Mouse (Mus musculus): ENCODE results near the gene Ydjc. TPM values are rescaled to one million over a fixed set of nuclear protein-coding genes. Genes with fewer than 3 reads are reported as not detected.

Ydjc gene
- polyA plus RNA-seq, 1 experiment from 2014 or later, result 33.5 TPM

DNA sequence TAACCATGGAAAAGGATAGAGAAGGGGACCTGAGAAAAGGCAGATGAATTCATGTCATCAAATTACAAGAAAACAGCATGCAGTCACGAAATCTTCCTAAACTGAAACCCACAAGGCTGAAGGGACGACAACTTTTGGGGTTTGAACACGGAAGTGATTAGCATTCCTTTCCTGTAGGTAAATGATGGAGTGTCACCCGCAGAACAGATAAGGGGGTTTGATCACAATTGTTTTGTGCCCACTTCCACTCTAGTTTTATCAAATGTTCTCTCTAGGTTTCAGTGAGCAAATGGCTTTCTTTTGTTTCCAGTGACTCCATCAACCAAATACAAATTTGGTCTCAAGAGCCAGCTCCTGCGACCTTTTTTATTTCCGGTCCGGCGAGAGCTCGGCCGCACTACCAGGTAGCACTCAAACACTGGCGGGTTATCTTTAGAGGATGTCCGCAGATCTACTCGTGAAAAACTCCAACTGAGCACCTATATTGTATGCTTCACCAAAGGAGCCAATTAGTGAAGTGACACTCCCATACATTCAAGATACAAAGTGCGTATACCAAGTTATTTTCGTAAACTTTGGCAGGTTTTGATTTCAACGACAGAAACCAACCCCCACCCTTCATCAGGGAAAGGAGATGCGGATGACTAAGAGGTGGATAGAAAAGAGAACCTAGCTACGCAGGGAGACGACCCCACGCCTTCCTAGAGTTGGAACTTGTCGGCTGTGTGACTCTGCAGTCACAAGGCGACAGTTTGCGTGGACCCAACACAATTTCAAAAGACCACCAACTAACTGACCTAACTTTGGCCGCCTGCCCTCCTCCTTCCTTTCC is 55.9 kb downstream of the Ydjc start:
- no peaks in the 10 kb centered on the region for H3K27me3 ChIP-seq (replicated peaks; ENCODE audit: control insufficient read depth, insufficient read depth, low read length)
- H3K9me3 ChIP-seq (ENCODE audit: control insufficient read depth, low read length), result no peaks in the 10 kb centered on the region
- peaks cover 10% of the 10 kb centered on the region; the same call in 1 of the 2 replicates for H3K36me3 ChIP-seq (ENCODE audit: control insufficient read depth, insufficient read depth, low read length)
- 2% methylated on average over 24 of the region's 24 CpGs for WGBS
- ATAC-seq (replicated peaks; ENCODE audit: low FRiP score), result no peak
- H3K27ac ChIP-seq (ENCODE audit: low read depth, low read length), result peak overlapping the region; percentile 79
- peak overlapping the region; percentile 97 for H3K9ac ChIP-seq (ENCODE audit: low read depth, low read length)
- H3K4me2 ChIP-seq, result peak overlapping the region; percentile 80
- peaks cover 11% of the 10 kb centered on the region for H3K4me1 ChIP-seq (replicated peaks; ENCODE audit: control insufficient read depth, insufficient read depth, low read length)
- peak overlapping the region; percentile 95 for H3K4me3 ChIP-seq (ENCODE audit: low read depth, low read length)
- DNase-seq (ENCODE audit: low spot score), result no peak

DNA sequence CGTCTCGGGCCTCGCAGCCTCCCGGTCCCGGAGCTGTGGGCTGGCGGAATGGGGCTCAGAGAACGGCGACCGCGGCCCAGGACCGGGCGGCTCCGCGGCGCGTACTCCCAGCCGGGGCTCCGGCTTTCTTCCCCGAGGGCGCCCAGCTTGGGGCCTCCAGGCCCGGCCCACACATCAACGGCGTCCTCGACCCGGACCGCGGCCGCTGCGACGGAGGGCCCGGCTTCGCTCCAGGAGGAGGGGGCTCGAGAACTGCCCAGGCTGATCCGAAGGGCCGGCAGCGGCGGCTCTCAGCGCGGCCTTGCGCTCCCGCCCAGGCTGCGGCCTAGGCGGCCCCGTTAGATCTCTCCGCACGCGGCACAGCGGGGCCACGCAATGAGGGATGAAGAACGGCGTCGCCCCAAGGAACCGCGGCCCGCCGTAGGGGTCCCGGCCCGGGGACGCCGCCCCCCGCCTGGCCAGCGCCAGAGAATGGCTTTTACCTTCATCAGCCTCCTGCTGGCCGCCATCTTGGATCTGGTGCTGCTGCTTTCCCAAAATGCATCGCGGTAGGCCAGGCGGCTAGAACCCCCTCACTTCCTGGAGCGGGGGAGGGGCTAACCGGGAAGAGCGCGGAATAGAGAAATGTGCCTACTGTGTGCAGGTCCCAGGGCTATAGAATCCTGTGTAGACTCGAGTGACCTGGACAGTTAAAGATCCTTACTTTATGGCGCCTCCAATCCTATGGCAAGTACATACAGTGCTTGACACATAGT is 56.7 kb downstream of the Ydjc start:
- peaks cover 11% of the 10 kb centered on the region for H3K4me1 ChIP-seq (replicated peaks; ENCODE audit: control insufficient read depth, insufficient read depth, low read length)
- WGBS, result under 1% methylated on average over 72 of the region's 72 CpGs
- peak overlapping the region; percentile 95 for H3K4me3 ChIP-seq (ENCODE audit: low read depth, low read length)
- peak overlapping the region; percentile 97 for H3K9ac ChIP-seq (ENCODE audit: low read depth, low read length)
- H3K9me3 ChIP-seq (ENCODE audit: control insufficient read depth, low read length), result no peaks in the 10 kb centered on the region
- DNase-seq (ENCODE audit: low spot score) (peak; percentile 85), ATAC-seq (replicated peaks; ENCODE audit: low FRiP score) (peak; percentile 87)
- peaks cover 8% of the 10 kb centered on the region; the same call in 1 of the 2 replicates for H3K36me3 ChIP-seq (ENCODE audit: control insufficient read depth, insufficient read depth, low read length)
- peak overlapping the region; percentile 79 for H3K27ac ChIP-seq (ENCODE audit: low read depth, low read length)
- peaks cover 3% of the 10 kb centered on the region for H3K27me3 ChIP-seq (replicated peaks; ENCODE audit: control insufficient read depth, insufficient read depth, low read length)
- peak overlapping the region; percentile 80 for H3K4me2 ChIP-seq

DNA sequence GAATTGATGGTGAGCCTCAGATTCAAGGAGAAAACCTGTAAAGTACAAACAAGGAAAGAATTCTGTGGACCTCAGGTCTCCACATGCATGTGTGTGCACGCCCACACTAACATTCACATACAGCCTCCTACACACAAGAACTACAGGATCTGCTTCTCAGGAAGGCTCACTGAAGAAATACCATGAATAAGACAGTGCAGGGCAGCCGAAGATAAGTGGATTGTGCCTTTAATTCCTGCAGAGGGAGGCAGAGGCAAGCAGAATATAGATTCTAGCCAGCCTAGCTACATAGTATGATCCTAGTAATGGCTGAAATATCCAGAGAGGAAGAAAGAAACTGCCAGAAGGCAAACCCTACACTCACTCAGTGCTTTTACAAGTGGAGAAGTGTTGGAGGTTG is 57.6 kb downstream of the Ydjc start:
- peaks cover 8% of the 10 kb centered on the region; the same call in 1 of the 2 replicates for H3K36me3 ChIP-seq (ENCODE audit: control insufficient read depth, insufficient read depth, low read length)
- WGBS, result 65% methylated on average over 2 of the region's 2 CpGs
- DNase-seq (ENCODE audit: low spot score) (no peak), ATAC-seq (replicated peaks; ENCODE audit: low FRiP score) (0 out of 2 replicates have a peak, but pooled peaks have one; percentile 13)
- peaks cover 6% of the 10 kb centered on the region for H3K27me3 ChIP-seq (replicated peaks; ENCODE audit: control insufficient read depth, insufficient read depth, low read length)
- H3K4me1 ChIP-seq (replicated peaks; ENCODE audit: control insufficient read depth, insufficient read depth, low read length), result peaks cover 11% of the 10 kb centered on the region
- no peak overlapping the region for H3K4me3 ChIP-seq (ENCODE audit: low read depth, low read length)
- H3K4me2 ChIP-seq, result no peak overlapping the region
- no peak overlapping the region for H3K9ac ChIP-seq (ENCODE audit: low read depth, low read length)
- no peaks in the 10 kb centered on the region for H3K9me3 ChIP-seq (ENCODE audit: control insufficient read depth, low read length)
- no peak overlapping the region for H3K27ac ChIP-seq (ENCODE audit: low read depth, low read length)

DNA sequence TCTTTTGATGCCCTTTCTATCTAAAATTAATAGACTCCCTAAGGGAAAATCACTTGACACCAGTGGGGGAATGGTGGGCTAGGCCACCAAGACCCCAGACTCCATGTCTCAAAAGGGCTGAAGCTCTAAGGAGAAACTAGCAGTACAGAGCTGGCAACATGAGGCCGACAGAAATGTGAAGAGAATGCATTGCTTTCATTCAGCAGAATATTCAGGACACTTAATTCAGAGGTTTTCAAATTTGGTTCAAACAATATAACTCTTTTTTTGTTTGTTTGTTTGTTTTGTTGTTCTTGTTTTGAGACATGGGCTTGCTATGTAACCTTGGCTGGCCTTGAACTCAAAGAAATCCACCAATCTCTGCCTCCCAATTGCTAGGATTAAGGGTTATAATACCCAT is 58.1 kb downstream of the Ydjc start, which contains the start of gene Ube2l3:
Gene Ube2l3 (minus strand): TSS at position 101 of the 400 bp plus-strand sequence.
- peaks cover 11% of the 10 kb centered on the region for H3K4me1 ChIP-seq (replicated peaks; ENCODE audit: control insufficient read depth, insufficient read depth, low read length)
- no peak within 1 kb of the TSS for H3K27ac ChIP-seq (ENCODE audit: low read depth, low read length)
- ATAC-seq (replicated peaks; ENCODE audit: low FRiP score), result no peak
- H3K4me3 ChIP-seq (ENCODE audit: low read depth, low read length), result peak within 1 kb of the TSS; percentile 95
- no peaks in the 10 kb centered on the region for H3K9me3 ChIP-seq (ENCODE audit: control insufficient read depth, low read length)
- H3K9ac ChIP-seq (ENCODE audit: low read depth, low read length), result peak within 1 kb of the TSS; percentile 97
- no peak for DNase-seq (ENCODE audit: low spot score)
- peaks cover 8% of the 10 kb centered on the region; the same call in 1 of the 2 replicates for H3K36me3 ChIP-seq (ENCODE audit: control insufficient read depth, insufficient read depth, low read length)
- WGBS, result 85% methylated on average over 1 of the region's 1 CpGs
- H3K27me3 ChIP-seq (replicated peaks; ENCODE audit: control insufficient read depth, insufficient read depth, low read length), result peaks cover 6% of the 10 kb centered on the region
- peak within 1 kb of the TSS; percentile 80 for H3K4me2 ChIP-seq

DNA sequence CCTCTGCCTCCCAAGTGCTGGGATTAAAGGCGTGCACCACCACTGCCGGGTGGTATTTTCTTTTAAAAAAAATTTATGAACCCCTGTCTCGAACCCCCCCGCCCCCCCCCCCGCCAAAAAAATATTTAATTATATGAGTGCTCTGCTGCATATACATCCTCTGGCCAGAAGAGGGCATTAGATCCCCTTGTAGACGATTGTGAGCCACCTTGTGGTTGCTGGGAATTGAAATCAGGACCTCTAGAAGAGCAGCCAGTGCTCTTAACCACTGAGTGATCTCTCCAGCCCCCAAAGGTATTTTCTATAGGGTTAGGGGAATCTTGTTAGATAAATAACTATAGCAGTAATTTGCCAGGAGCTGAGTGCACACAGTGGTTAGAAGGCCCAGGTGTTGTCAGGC is 60.6 kb downstream of the Ydjc start:
- Histone ChIP-seq H3K4me3 (ENCODE audit: low read depth, low read length) (no peak overlapping the region), H3K9ac (ENCODE audit: low read depth, low read length) (no peak overlapping the region), H3K4me1 (replicated peaks; ENCODE audit: control insufficient read depth, insufficient read depth, low read length) (peaks cover 16% of the 10 kb centered on the region), H3K36me3 (ENCODE audit: control insufficient read depth, insufficient read depth, low read length) (no peaks in the 10 kb centered on the region), H3K27me3 (replicated peaks; ENCODE audit: control insufficient read depth, insufficient read depth, low read length) (peaks cover 6% of the 10 kb centered on the region), H3K4me2 (no peak overlapping the region), H3K27ac (ENCODE audit: low read depth, low read length) (no peak overlapping the region), H3K9me3 (ENCODE audit: control insufficient read depth, low read length) (no peaks in the 10 kb centered on the region)
- WGBS, result 3% methylated on average over 6 of the region's 6 CpGs
- DNase-seq (ENCODE audit: low spot score), result no peak
- ATAC-seq (replicated peaks; ENCODE audit: low FRiP score), result no peak

DNA sequence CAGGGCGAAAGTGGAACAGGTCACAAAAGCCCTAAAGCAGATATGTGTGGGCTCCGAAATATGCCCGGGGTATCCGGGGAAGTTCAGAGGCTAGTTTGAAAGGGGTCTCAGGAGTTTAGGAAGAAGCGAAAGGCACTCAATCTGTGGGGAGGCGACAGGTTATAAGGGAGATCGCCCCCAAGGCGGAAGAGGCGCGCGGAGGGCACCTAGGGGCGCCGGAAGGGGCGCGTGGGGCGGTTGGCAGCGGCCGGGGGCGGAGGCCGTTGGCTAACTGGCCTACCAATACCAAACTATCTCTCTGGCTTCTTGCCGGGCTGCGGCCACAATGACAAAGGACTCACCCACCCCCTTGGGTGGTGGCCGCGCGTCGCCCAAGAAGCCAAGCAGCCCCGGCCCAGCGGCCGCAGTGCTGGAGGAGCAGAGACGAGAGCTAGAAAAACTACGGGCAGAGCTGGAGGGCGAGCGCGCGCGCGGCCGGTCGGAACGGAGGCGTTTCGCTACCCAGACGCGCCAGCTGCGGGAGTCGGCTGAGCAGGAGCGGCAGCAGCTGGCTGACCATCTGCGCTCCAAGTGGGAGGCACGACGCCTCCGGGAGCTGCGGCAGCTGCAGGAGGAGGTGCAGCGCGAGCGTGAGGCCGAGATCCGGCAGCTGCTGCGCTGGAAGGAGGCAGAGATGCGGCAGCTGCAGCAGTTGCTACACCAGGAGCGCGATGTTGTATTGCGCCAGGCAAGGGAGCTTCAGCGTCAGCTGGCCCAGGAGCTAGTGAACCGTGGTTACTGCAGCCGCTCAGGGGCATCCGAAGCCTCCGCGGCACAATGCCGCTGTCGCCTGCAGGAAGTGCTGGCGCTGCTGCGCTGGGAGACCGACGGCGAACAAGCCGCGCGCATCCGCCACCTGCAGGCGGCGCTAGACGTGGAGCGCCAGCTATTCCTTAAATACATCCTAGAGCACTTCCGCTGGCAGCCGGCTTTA is 64.3 kb downstream of the Ydjc start, which contains the start of gene Rimbp3:
Gene Rimbp3 (plus strand): TSS at position 215 of the 973 bp plus-strand sequence.
- H3K4me3 ChIP-seq (ENCODE audit: low read depth, low read length), result peak within 1 kb of the TSS; percentile 75
- H3K9ac ChIP-seq (ENCODE audit: low read depth, low read length), result peak within 1 kb of the TSS; percentile 73
- H3K36me3 ChIP-seq (ENCODE audit: control insufficient read depth, insufficient read depth, low read length), result no peaks in the 10 kb centered on the region
- peak within 1 kb of the TSS; percentile 100 for H3K4me2 ChIP-seq
- H3K27me3 ChIP-seq (replicated peaks; ENCODE audit: control insufficient read depth, insufficient read depth, low read length), result peaks cover 12% of the 10 kb centered on the region
- peak within 1 kb of the TSS; percentile 38 for H3K27ac ChIP-seq (ENCODE audit: low read depth, low read length)
- under 1% methylated on average over 85 of the region's 85 CpGs for WGBS
- no peaks in the 10 kb centered on the region for H3K9me3 ChIP-seq (ENCODE audit: control insufficient read depth, low read length)
- peaks cover 18% of the 10 kb centered on the region for H3K4me1 ChIP-seq (replicated peaks; ENCODE audit: control insufficient read depth, insufficient read depth, low read length)
- peak; percentile 88 for DNase-seq (ENCODE audit: low spot score)
- ATAC-seq (replicated peaks; ENCODE audit: low FRiP score), result peak; percentile 66

DNA sequence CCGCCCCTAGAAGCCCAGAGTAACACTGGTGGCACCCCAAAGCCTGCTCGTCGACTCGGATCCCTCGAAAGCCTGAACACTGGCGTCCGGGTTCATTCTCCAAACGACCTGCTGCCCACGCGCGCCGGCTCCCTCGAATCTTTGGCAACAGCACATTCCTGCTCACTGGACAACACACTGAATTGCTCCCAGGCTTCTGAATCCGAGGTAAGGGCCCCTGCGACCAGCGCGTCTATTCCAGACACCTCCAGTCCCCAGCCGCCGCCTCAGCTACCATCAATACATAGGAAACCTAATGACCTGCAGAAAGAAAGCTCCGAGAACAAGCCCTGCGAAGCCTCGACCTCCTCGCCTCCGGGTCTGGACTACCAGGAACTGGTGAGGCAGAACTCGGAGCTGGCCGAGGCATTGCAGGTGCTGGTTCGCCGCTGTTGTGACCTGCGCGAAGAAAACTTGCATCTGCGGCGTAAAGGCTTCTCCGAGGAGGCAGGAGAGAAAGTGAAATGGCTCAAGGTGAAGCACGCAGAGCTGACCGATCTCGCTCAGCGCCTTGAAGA is 65.1 kb downstream of the Ydjc start:
- H3K4me3 ChIP-seq (ENCODE audit: low read depth, low read length), result peak overlapping the region; percentile 75
- DNase-seq (ENCODE audit: low spot score) (no peak), ATAC-seq (replicated peaks; ENCODE audit: low FRiP score) (peak; percentile 40)
- H3K4me1 ChIP-seq (replicated peaks; ENCODE audit: control insufficient read depth, insufficient read depth, low read length), result peaks cover 18% of the 10 kb centered on the region
- peaks cover 12% of the 10 kb centered on the region for H3K27me3 ChIP-seq (replicated peaks; ENCODE audit: control insufficient read depth, insufficient read depth, low read length)
- no peaks in the 10 kb centered on the region for H3K36me3 ChIP-seq (ENCODE audit: control insufficient read depth, insufficient read depth, low read length)
- no peaks in the 10 kb centered on the region for H3K9me3 ChIP-seq (ENCODE audit: control insufficient read depth, low read length)
- H3K9ac ChIP-seq (ENCODE audit: low read depth, low read length), result peak overlapping the region; percentile 73
- H3K4me2 ChIP-seq, result peak overlapping the region; percentile 100
- no peak overlapping the region for H3K27ac ChIP-seq (ENCODE audit: low read depth, low read length)
- WGBS, result 2% methylated on average over 37 of the region's 37 CpGs
